Mouse (Mus musculus): ENCODE measurements at regions not wholly inside any gene's neighbourhood (a gene's known extent, or its start where the extent isn't known, plus 50 kb on each side); places are given as distances from the start of the nearest gene placed in this dataset.

DNA sequence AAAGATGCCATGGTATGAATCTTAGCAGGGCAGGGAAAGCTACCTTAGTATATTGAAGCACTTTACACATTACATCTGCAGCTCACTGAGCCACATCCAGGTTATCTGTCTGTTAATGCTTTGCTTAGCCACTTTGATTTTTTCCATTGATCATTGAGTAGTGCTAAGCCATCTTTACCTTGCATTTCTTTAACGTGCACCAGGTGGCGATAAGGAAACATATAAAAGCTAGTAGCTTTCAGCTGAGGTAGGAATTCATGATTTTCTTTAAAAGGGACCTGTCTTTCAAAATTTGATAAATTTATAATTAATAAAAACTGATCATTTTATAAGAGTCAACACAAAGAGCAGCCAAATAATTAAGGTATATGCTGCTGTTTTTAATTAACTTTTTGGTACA, 426.3 kb upstream of the Tpk1 start:
- peak; percentile 30 for DNase-seq (ENCODE audit: low spot score)

DNA sequence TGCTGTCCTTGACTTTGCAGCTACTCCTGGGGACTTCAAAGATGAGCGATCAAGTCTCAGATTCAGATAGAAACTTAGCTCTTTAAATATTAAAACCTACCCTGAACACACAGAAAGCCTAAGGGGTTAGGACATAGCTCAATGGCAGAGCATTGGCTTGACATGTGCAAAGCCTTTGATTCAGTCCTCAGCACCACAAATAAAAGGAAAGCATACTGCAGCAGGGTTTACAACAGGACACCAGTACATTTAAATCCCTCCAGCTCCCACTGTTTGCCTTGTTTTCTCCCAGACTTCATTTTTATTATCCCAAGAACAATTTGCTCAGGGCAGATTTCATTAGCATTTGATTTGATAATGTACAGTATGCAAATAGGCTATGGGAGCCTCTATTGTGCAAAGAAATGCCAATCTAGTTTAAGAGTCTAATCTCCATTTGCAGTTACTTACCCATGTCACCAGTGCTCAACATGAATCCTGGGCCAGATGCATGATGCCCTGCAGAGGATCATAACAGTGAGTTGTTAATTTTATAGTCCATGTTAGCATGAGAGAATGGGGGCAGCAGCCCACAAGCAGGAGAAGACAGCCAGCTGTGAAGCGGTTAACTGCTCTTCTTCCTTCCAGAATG, 416.0 kb upstream of the Tpk1 start:
- DNase-seq (ENCODE audit: low spot score), result no peak

DNA sequence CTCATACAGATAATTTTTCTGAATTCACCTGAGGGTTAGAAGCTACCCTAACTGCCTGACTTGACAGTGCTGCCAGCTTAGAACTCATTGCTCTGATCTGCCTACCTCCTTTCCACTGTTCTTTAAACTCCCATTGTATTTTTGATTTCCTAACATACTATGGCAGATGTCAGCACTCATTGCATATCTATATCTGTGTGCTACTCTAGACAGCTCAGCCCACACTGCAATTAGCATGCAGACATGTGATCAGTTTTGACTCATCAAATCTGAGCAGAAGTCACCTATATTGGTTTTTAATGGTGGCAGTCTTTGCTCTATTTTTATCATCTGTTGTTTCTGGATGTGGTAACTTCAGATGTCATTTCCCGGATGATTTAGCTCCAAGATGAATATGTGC, 407.0 kb upstream of the Tpk1 start:
- DNase-seq (ENCODE audit: low spot score), result no peak

DNA sequence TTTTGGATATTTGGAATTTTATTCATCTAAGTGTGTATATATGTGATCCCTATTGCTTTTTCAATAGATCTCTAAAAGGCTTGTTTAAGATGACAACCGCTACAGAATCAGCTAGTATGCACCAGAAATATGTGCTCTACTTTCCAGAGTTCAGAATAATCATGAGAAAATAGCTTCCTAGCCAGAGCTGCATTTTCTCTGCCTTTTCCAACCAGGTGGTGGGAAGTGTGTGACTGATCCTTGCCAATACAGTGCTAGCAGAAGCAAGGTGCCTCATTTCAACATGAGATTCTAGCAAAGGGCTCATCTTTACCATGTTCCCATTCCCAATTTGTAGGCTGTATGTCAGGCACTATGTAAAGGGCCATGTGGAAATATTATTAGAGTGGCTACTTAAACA, 401.8 kb upstream of the Tpk1 start:
- no peak for DNase-seq (ENCODE audit: low spot score)

Data from retina, embryonic 14.5 days (tissue).